Mouse (Mus musculus) intestine, postnatal 0 days (tissue): Measurements from ENCODE around the gene Epb41l2. TPM values are rescaled to one million over a fixed set of nuclear protein-coding genes. Genes with fewer than 3 reads are reported as not detected.
A peak's percentile ranks its signal among the peaks of the same experiment; 100 is the strongest.

Source experiments
- ATAC-seq: fragments of 200-750 bp; cut with Nextera tagmentation; 2 replicates; pipeline ENCODE4 v1.8.0; 2017; ENCODE audit warnings: mild to moderate bottlenecking, moderate TSS enrichment, moderate library complexity
- H3K27ac ChIP-seq: fragments of 300-500 bp; sonication (generic); 2 replicates; pipeline ENCODE4 v1.5.1; 2014; ENCODE audit warnings: mild to moderate bottlenecking, low read depth, low read length, moderate library complexity
- H3K27me3 ChIP-seq: fragments of 300-500 bp; sonication (generic); replicated peaks from 2 replicates; pipeline ENCODE4 v1.6.1; 2014; ENCODE audit warnings: low read length, mixed read lengths; ENCODE audit not compliant: control insufficient read depth, insufficient read depth
- H3K36me3 ChIP-seq: fragments of 300-500 bp; sonication (generic); 2 replicates; pipeline ENCODE4 v1.6.1; 2014; ENCODE audit warnings: mild to moderate bottlenecking, moderate library complexity; ENCODE audit not compliant: control insufficient read depth, insufficient read depth
- H3K4me1 ChIP-seq: fragments of 300-500 bp; sonication (generic); replicated peaks from 2 replicates; pipeline ENCODE4 v1.6.1; 2014; ENCODE audit warnings: antibody characterized with exemption, low read length, mixed read lengths; ENCODE audit not compliant: control insufficient read depth, insufficient read depth
- H3K4me2 ChIP-seq: fragments of 300-500 bp; sonication (generic); replicated peaks from 2 replicates; pipeline ENCODE4 v1.6.1; 2014; ENCODE audit warnings: low read depth, mild to moderate bottlenecking, moderate library complexity
- H3K4me3 ChIP-seq: fragments of 300-500 bp; sonication (generic); 2 replicates; pipeline ENCODE4 v1.5.1; 2014; ENCODE audit warnings: low read depth, low read length
- H3K9ac ChIP-seq: fragments of 300-500 bp; sonication (generic); 2 replicates; pipeline ENCODE4 v1.6.1; 2014; ENCODE audit warnings: mild to moderate bottlenecking, low read depth, low read length
- H3K9me3 ChIP-seq: fragments of 300-500 bp; sonication (generic); 2 replicates; pipeline ENCODE4 v1.6.1; 2016; ENCODE audit warnings: mixed run types; ENCODE audit not compliant: control insufficient read depth
- CTCF ChIP-seq: sonication (generic); IDR thresholded peaks from 2 replicates; pipeline ENCODE4 v1.5.1; 2016; ENCODE audit warnings: low read depth, mild to moderate bottlenecking, control low read depth, antibody characterized with exemption, moderate library complexity
- WGBS: fragments of 180-500 bp; shearing (Covaris S2); extraction: QIAGEN DNeasy Blood & Tissue Kit; methylation state at CpG from one replicate; pipeline ENCODE4 v1.1.7; 2014; 5-methylcytosine and 5-hydroxymethylcytosine counted together
- polyA plus RNA-seq: library from polyadenylated mRNA; unstranded; fragments of >200 nt; fragmentation: Nextera tagmentation; extraction: Ambion mirVana; gene quantifications from 2 replicates; pipeline ENCODE4 v1.2.1, GENCODE M21; 2015

Epb41l2 gene
- polyA plus RNA-seq, 1 experiment from 2014 or later = 13.8 TPM

GRCm38 (mm10) chr10:25318405-25318804 is 41.2 kb upstream of the Epb41l2 start:
- H3K4me2 ChIP-seq = no peak overlapping the region
- H3K9ac ChIP-seq = no peak overlapping the region
- H3K4me1 ChIP-seq = no peaks in the 10 kb centered on the region
- no peak overlapping the region for H3K27ac ChIP-seq
- TF ChIP-seq CTCF = no peak
- H3K4me3 ChIP-seq = no peak overlapping the region
- no peak for ATAC-seq
- no peaks in the 10 kb centered on the region for H3K9me3 ChIP-seq
- no peaks in the 10 kb centered on the region for H3K27me3 ChIP-seq
- 75% methylated on average over 5 of the region's 5 CpGs for WGBS
- H3K36me3 ChIP-seq = no peaks in the 10 kb centered on the region

- TF ChIP-seq CTCF = no peak
- no peaks in the 10 kb centered on the region for H3K4me1 ChIP-seq
- H3K36me3 ChIP-seq = no peaks in the 10 kb centered on the region
- H3K9me3 ChIP-seq = no peaks in the 10 kb centered on the region
- no peak overlapping the region for H3K4me3 ChIP-seq
- no peak overlapping the region for H3K9ac ChIP-seq
- H3K27me3 ChIP-seq = no peaks in the 10 kb centered on the region
- no peak for ATAC-seq
- no peak overlapping the region for H3K27ac ChIP-seq
- no peak overlapping the region for H3K4me2 ChIP-seq
Measured at GRCm38 (mm10) chr10:25319531-25319930, 40.1 kb upstream of the Epb41l2 start.

- no peaks in the 10 kb centered on the region for H3K27me3 ChIP-seq
- TF ChIP-seq CTCF = no peak
- no peaks in the 10 kb centered on the region for H3K9me3 ChIP-seq
- ATAC-seq = no peak
- no peaks in the 10 kb centered on the region for H3K4me1 ChIP-seq
- no peak overlapping the region for H3K4me2 ChIP-seq
- 78% methylated on average over 4 of the region's 4 CpGs for WGBS
- no peaks in the 10 kb centered on the region for H3K36me3 ChIP-seq
- H3K4me3 ChIP-seq = no peak overlapping the region
- H3K27ac ChIP-seq = no peak overlapping the region
- no peak overlapping the region for H3K9ac ChIP-seq
Measured at GRCm38 (mm10) chr10:25321198-25321597, 38.4 kb upstream of the Epb41l2 start.

- TF ChIP-seq CTCF = no peak
Measured at GRCm38 (mm10) chr10:25325690-25326089, 33.9 kb upstream of the Epb41l2 start.

GRCm38 (mm10) chr10:25327511-25327910 is 32.1 kb upstream of the Epb41l2 start:
- H3K9ac ChIP-seq = no peak overlapping the region
- no peak for TF ChIP-seq CTCF
- 78% methylated on average over 6 of the region's 6 CpGs for WGBS
- no peaks in the 10 kb centered on the region for H3K9me3 ChIP-seq
- no peaks in the 10 kb centered on the region for H3K36me3 ChIP-seq
- H3K4me1 ChIP-seq = no peaks in the 10 kb centered on the region
- ATAC-seq = no peak
- no peak overlapping the region for H3K27ac ChIP-seq
- H3K4me3 ChIP-seq = no peak overlapping the region
- no peaks in the 10 kb centered on the region for H3K27me3 ChIP-seq
- H3K4me2 ChIP-seq = no peak overlapping the region

More at GRCm38 (mm10) chr10:25325690-25326089, 33.9 kb upstream of the Epb41l2 start:
- Histone ChIP-seq H3K27ac (no peak overlapping the region), H3K4me2 (no peak overlapping the region), H3K36me3 (no peaks in the 10 kb centered on the region), H3K9me3 (no peaks in the 10 kb centered on the region), H3K27me3 (no peaks in the 10 kb centered on the region), H3K4me3 (no peak overlapping the region), H3K4me1 (no peaks in the 10 kb centered on the region), H3K9ac (no peak overlapping the region)
- no peak for ATAC-seq
- WGBS = 66% methylated on average over 4 of the region's 4 CpGs

- no peak overlapping the region for H3K4me2 ChIP-seq
- H3K9me3 ChIP-seq = no peaks in the 10 kb centered on the region
- WGBS = 88% methylated on average over 7 of the region's 7 CpGs
- H3K27me3 ChIP-seq = no peaks in the 10 kb centered on the region
- H3K4me1 ChIP-seq = no peaks in the 10 kb centered on the region
- no peaks in the 10 kb centered on the region for H3K36me3 ChIP-seq
- no peak for ATAC-seq
- TF ChIP-seq CTCF = no peak
- H3K9ac ChIP-seq = no peak overlapping the region
- H3K4me3 ChIP-seq = no peak overlapping the region
- H3K27ac ChIP-seq = no peak overlapping the region
Measured at GRCm38 (mm10) chr10:25330094-25330493, 29.5 kb upstream of the Epb41l2 start.

GRCm38 (mm10) chr10:25331321-25332049 is 28.1 kb upstream of the Epb41l2 start:
- H3K4me1 ChIP-seq = no peaks in the 10 kb centered on the region
- ATAC-seq = peak; percentile 28; the same call in 1 of the 2 replicates
- no peak overlapping the region for H3K9ac ChIP-seq
- H3K27me3 ChIP-seq = no peaks in the 10 kb centered on the region
- H3K27ac ChIP-seq = no peak overlapping the region
- H3K9me3 ChIP-seq = no peaks in the 10 kb centered on the region
- TF ChIP-seq CTCF = no peak
- H3K36me3 ChIP-seq = no peaks in the 10 kb centered on the region
- no peak overlapping the region for H3K4me3 ChIP-seq
- WGBS = 53% methylated on average over 9 of the region's 9 CpGs
- H3K4me2 ChIP-seq = no peak overlapping the region
